Mouse (Mus musculus): ENCODE data around the gene Kif2a. TPM values are rescaled to one million over a fixed set of nuclear protein-coding genes. Genes with fewer than 3 reads are reported as not detected.

The Kif2a gene
- total RNA-seq (2021): 100 to 1,000 TPM; 194 to 216 TPM

- peak; percentile 56 for DNase-seq
- intact Hi-C loops (cut with DNase I): no loop called here
Measured at GRCm38 (mm10) chr13:107021461-107022265, at the start of gene Kif2a. Gene Kif2a, minus strand, starts transcription at chr13:107022126.

DNA sequence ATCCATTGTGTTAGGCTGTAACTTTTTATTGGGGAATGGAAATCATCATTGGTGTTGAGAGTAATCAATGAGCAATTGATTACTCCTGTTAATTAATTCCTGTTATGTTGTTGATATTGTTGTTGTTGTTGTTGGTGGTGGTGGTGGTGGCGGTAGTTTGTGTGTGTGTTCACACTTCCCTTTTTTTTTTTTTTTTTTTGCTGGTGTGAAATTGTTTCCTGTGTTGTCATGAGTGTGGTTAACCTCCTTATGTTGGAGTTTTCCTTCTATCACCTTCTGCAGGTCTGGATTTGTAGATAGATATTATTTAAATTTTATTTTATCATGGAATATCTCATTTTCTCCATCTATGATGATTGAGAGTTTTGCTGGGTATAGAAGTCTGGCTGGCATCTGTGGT is 47.1 kb upstream of the Kif2a start:
- no peak for DNase-seq
- intact Hi-C loops (cut with DNase I): no loop called here

- intact Hi-C loops (cut with DNase I): no loop called here
- DNase-seq: no peak
Measured at GRCm38 (mm10) chr13:107065098-107065855, 43.4 kb upstream of the Kif2a start.

DNA sequence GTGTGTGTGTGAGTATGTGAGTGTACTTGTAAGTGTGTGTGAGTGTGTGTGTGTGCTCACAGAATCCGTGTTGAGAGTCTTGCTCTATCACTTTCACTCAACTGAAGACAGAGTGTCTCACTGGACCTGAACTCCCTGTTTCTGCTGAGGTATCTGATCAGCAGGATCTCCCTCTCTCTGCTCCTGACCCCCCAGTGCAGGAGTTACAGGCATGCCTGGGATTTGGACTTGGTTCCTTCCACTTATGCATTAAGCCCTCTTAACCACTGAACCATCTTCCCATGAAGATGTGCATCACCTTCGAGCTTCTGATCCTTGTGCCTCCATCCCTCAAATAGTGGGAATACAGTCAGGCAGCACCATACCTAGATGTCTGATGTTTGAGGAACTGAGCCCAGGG is 42.3 kb upstream of the Kif2a start:
- intact Hi-C loops (cut with DNase I): no loop called here
- DNase-seq: no peak

- intact Hi-C loops (cut with DNase I): no loop called here
- no peak for DNase-seq
Measured at GRCm38 (mm10) chr13:107063115-107063807, 41.3 kb upstream of the Kif2a start.

DNA sequence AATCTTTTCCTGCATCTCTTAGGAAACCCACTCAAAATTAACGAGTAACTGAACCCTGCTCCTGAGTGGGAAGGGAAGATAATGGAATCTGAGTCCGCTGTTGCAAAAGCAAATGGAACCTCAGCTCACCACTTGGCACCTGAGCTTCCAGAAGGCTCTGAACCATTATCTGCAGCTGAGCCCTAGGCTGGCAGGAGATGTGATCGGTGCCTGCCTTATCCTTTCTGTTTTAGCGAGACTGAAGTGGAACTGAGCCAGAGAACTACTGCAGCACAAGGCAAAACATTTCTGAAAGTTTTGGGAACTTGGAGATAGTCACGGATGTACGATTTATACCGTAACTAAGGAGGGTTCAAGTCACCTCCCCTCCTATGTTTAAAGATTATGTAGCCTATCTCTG is 38.2 kb upstream of the Kif2a start:
- intact Hi-C loops (cut with DNase I): no loop called here
- DNase-seq: no peak

DNA sequence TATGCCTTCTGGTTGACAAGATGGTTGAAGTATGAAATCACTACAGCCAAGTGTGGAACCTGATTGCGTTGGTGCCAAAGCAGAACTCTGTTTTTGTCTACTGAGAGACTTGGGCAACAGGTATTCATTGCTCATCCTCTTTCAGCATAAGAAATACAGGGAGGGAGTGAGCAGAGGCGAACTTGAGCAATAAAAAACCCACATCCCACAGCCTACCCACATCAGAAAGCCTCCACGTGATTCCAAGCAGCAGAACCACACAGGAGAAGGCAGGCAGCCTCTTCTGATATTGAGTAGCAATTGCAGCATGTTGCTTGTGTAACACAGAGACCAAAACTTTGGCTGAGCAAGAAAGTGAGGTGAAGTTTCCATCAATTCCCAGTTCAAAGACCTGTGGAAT is 37.5 kb upstream of the Kif2a start:
- no peak for DNase-seq
- intact Hi-C loops (cut with DNase I): no loop called here

DNA sequence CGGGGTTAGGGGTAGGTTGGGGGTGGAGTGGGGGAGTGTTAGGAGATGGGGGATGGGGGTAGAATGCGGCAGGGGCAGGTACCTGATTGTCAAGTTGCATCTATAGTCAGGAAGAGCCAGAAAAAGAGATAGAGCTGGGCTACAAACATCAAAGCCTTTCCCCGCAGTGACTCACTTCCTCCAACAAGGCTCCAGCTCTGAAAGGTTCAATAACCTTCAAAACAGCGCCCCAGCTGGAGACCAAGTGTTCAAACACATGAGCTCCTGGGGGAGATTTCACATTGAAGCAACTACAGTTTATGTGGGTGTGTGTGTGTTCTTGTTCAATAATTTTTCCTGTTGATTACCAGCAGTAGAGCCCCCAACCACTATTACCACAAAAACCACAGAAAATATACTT is 34.4 kb upstream of the Kif2a start:
- intact Hi-C loops (cut with DNase I): no loop called here
- no peak for DNase-seq

GRCm38 (mm10) chr13:107054496-107054895 is 32.6 kb upstream of the Kif2a start:
- intact Hi-C loops (cut with DNase I): no loop called here

DNA sequence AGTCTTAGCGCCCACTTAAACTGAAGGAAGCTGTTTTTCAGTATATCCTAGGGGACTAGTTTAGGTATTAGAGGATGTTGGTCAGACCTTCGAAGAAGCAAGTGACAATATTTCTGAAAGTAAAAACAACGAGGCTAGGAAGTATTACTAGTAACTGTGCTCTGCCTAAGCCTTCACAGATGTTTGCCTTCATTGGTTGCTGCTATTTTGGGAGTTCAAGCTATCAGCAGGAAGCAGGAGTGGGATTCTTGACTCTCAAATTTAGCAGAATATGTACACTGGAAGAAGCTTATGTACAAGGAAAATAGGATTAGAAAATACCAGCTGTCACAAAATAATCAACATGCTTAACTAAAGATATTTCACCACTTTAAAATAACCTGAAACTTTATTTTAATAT is 29.4 kb upstream of the Kif2a start:
- no peak for DNase-seq

More at GRCm38 (mm10) chr13:107054496-107054895, 32.6 kb upstream of the Kif2a start:
- no peak for DNase-seq

DNA sequence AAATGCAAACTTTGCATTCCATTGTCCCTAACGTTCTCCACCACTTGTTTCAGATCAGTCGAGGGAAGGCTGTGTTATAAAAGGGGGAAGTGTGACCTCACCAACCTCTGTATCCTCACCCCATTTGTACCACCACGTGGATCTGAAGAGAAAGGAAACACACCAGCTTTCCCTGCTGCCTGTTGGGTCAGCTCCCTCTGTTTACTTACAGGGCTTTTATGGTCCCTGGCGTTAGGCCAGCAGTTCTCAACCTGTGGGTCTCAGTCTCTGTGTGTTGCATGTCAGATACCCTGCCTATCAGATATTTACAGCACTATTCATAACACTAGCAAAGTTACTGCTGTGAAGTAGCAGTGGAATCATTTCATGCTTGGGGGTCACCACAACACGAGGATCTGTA is 22.3 kb upstream of the Kif2a start:
- intact Hi-C loops (cut with DNase I): no loop called here
- DNase-seq: peak; percentile 6

More for the DNA sequence above, 29.4 kb upstream of the Kif2a start:
- intact Hi-C loops (cut with DNase I): no loop called here

GRCm38 (mm10) chr13:107042551-107042950 is 20.6 kb upstream of the Kif2a start:
- intact Hi-C loops (cut with DNase I): no loop called here
- DNase-seq: no peak

- intact Hi-C loops (cut with DNase I): no loop called here
- no peak for DNase-seq
Measured at GRCm38 (mm10) chr13:107039493-107039892, 17.6 kb upstream of the Kif2a start.

- intact Hi-C loops (cut with DNase I): no loop called here
- no peak for DNase-seq
Measured at GRCm38 (mm10) chr13:107038346-107038745, 16.4 kb upstream of the Kif2a start.

- DNase-seq: no peak
- intact Hi-C loops (cut with DNase I): no loop called here
Measured at GRCm38 (mm10) chr13:107035511-107036113, 13.7 kb upstream of the Kif2a start.

GRCm38 (mm10) chr13:107035078-107035477 is 13.2 kb upstream of the Kif2a start:
- no peak for DNase-seq

DNA sequence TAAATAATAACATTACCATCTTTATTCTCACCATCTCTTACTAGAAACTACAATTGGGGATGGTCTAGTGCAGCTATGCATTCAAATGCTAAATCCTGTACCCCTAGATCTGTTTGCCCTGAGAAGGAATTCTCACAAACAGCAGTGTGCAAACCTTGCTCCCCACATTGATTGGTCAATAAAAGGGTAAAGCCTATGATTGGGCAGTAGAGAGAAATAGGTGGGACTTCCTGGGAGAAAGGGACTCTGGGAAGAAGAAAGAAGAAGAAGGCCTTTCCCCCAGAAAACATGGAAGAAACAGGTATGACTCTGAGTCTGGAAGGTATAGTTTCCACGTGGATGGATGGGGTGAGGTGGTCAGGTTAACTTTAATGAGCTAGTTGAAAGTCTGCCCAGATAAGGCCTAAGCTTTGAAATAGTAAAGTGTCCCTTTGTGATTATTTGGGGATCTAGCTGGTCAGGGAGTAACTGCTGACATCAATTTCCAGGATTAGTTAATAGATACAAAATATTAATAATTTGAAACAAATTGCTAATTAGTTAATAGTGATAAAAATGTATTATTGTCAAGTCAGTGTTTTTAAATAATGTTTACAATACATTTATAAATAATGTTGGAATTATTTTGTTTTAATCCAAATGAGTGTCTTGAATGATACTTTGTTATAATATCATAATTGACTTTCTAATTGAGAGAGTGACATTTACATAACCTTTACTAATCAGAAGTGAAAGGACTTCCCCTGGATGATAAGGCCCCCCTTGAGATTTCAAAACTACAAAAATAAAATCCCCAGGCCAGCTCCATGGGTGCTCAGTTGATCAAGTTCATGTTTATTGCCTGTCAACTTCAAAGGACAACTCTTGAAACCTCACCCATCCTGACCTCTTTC is 12.3 kb upstream of the Kif2a start:
- intact Hi-C loops (cut with DNase I): no loop called here
- no peak for DNase-seq

More at GRCm38 (mm10) chr13:107035078-107035477, 13.2 kb upstream of the Kif2a start:
- intact Hi-C loops (cut with DNase I): no loop called here

- DNase-seq: no peak
Measured at GRCm38 (mm10) chr13:107031228-107031627, 9.3 kb upstream of the Kif2a start.

DNA sequence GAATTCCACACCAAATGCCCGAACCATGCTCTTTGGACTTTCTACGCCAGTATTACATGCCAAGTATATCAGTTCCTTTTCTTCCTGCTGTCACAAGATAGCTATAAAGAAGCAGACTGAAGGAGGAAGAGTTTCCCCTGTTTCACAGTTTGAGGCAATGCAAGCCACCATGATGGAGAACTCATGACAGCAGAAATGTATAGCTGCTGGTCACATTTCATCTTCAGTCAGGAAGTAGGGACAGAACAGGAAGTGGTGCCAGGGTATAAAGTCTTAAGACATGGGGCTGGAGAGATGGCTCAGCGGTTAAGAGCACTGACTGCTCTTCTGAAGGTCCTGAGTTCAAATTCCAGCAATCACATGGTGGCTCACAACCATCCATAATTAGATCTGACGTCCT is 5.3 kb upstream of the Kif2a start:
- intact Hi-C loops (cut with DNase I): no loop called here
- DNase-seq: no peak

More at GRCm38 (mm10) chr13:107031228-107031627, 9.3 kb upstream of the Kif2a start:
- intact Hi-C loops (cut with DNase I): no loop called here

- intact Hi-C loops (cut with DNase I): no loop called here
- DNase-seq: no peak
Measured at GRCm38 (mm10) chr13:107025663-107026062, 3.7 kb upstream of the Kif2a start.
